Mouse (Mus musculus) midbrain, embryonic 16.5 days (tissue): ENCODE measurements around the gene Hps5. TPM values are rescaled to one million over a fixed set of nuclear protein-coding genes. Genes with fewer than 3 reads are reported as not detected.

Source experiments
- ATAC-seq: fragments of 200-750 bp; cut with Nextera tagmentation; 2 replicates; pipeline ENCODE4 v1.8.0; 2017; ENCODE audit warnings: moderate TSS enrichment
- H3K27ac ChIP-seq: fragments of 300-500 bp; sonication (generic); 2 replicates; pipeline ENCODE4 v1.5.1; 2014; ENCODE audit warnings: mild to moderate bottlenecking, low read length, mixed read lengths
- H3K27me3 ChIP-seq: fragments of 300-500 bp; sonication (generic); 2 replicates; pipeline ENCODE4 v1.6.1; 2014; ENCODE audit warnings: low read depth, low read length, mixed read lengths; ENCODE audit not compliant: control insufficient read depth, insufficient read depth
- H3K36me3 ChIP-seq: fragments of 300-500 bp; sonication (generic); 2 replicates; pipeline ENCODE4 v1.6.1; 2014; ENCODE audit warnings: mild to moderate bottlenecking, low read length, moderate library complexity, mixed read lengths; ENCODE audit not compliant: control insufficient read depth, insufficient read depth
- H3K4me1 ChIP-seq: fragments of 300-500 bp; sonication (generic); 2 replicates; pipeline ENCODE4 v1.6.1; 2014; ENCODE audit warnings: mild to moderate bottlenecking, low read length, mixed read lengths; ENCODE audit not compliant: control insufficient read depth, insufficient read depth
- H3K4me2 ChIP-seq: fragments of 300-500 bp; sonication (generic); 2 replicates; pipeline ENCODE4 v1.6.1; 2014; ENCODE audit warnings: mild to moderate bottlenecking, low read length, mixed read lengths
- H3K4me3 ChIP-seq: fragments of 300-500 bp; sonication (generic); 2 replicates; pipeline ENCODE4 v1.5.1; 2014; ENCODE audit warnings: low read depth, mild to moderate bottlenecking, low read length, moderate library complexity, mixed read lengths
- H3K9ac ChIP-seq: fragments of 300-500 bp; sonication (generic); 2 replicates; pipeline ENCODE4 v1.6.1; 2014; ENCODE audit warnings: low read depth, low read length, mixed read lengths
- H3K9me3 ChIP-seq: fragments of 300-500 bp; sonication (generic); replicated peaks from 2 replicates; pipeline ENCODE4 v1.6.1; 2014; ENCODE audit warnings: mild to moderate bottlenecking, low read length, mixed read lengths; ENCODE audit not compliant: control insufficient read depth, poor library complexity, severe bottlenecking
- WGBS: fragments of 180-500 bp; shearing (Covaris S2); extraction: QIAGEN DNeasy Blood & Tissue Kit; methylation state at CpG from one replicate; pipeline ENCODE4 v1.1.7; 2014; 5-methylcytosine and 5-hydroxymethylcytosine counted together
- polyA plus RNA-seq: library from polyadenylated mRNA; unstranded; fragments of >200 nt; fragmentation: Nextera tagmentation; extraction: Ambion mirVana; gene quantifications from 2 replicates; pipeline ENCODE4 v1.2.1, GENCODE M21; 2015

Gene Hps5
- polyA plus RNA-seq, 1 experiment from 2014 or later, result 11.1 TPM

- H3K4me3 ChIP-seq, result no peak overlapping the region
- H3K27ac ChIP-seq, result no peak overlapping the region
- no peak for ATAC-seq
- H3K27me3 ChIP-seq, result no peaks in the 10 kb centered on the region
- no peak overlapping the region for H3K9ac ChIP-seq
- H3K4me2 ChIP-seq, result no peak overlapping the region
- 82% methylated on average over 1 of the region's 1 CpGs for WGBS
- H3K4me1 ChIP-seq, result no peaks in the 10 kb centered on the region
- no peaks in the 10 kb centered on the region for H3K9me3 ChIP-seq
- no peaks in the 10 kb centered on the region for H3K36me3 ChIP-seq
Measured at GRCm38 (mm10) chr7:46727584-46727983, 68.3 kb downstream of the Hps5 start.

GRCm38 (mm10) chr7:46724396-46724795 is 71.5 kb downstream of the Hps5 start:
- Histone ChIP-seq H3K9me3 (no peaks in the 10 kb centered on the region), H3K27ac (no peak overlapping the region), H3K4me3 (no peak overlapping the region), H3K36me3 (no peaks in the 10 kb centered on the region), H3K9ac (no peak overlapping the region), H3K4me2 (no peak overlapping the region), H3K4me1 (no peaks in the 10 kb centered on the region), H3K27me3 (no peaks in the 10 kb centered on the region; the same call in 1 of the 2 replicates)
- 78% methylated on average over 5 of the region's 5 CpGs for WGBS
- no peak for ATAC-seq

- no peaks in the 10 kb centered on the region for H3K36me3 ChIP-seq
- 92% methylated on average over 3 of the region's 3 CpGs for WGBS
- no peak overlapping the region for H3K4me2 ChIP-seq
- no peaks in the 10 kb centered on the region for H3K4me1 ChIP-seq
- no peak for ATAC-seq
- no peaks in the 10 kb centered on the region; the same call in 1 of the 2 replicates for H3K27me3 ChIP-seq
- no peak overlapping the region for H3K4me3 ChIP-seq
- H3K27ac ChIP-seq, result no peak overlapping the region
- H3K9me3 ChIP-seq, result no peaks in the 10 kb centered on the region
- no peak overlapping the region for H3K9ac ChIP-seq
Measured at GRCm38 (mm10) chr7:46723849-46724248, 72.0 kb downstream of the Hps5 start.

GRCm38 (mm10) chr7:46723354-46723753 is 72.5 kb downstream of the Hps5 start:
- ATAC-seq, result no peak
- Histone ChIP-seq H3K27me3 (no peaks in the 10 kb centered on the region; the same call in 1 of the 2 replicates), H3K4me1 (no peaks in the 10 kb centered on the region), H3K36me3 (no peaks in the 10 kb centered on the region), H3K4me3 (no peak overlapping the region), H3K9ac (no peak overlapping the region), H3K27ac (no peak overlapping the region), H3K4me2 (no peak overlapping the region), H3K9me3 (no peaks in the 10 kb centered on the region)
- 89% methylated on average over 6 of the region's 6 CpGs for WGBS

- H3K36me3 ChIP-seq, result no peaks in the 10 kb centered on the region
- H3K9me3 ChIP-seq, result no peaks in the 10 kb centered on the region
- 76% methylated on average over 9 of the region's 9 CpGs for WGBS
- no peak for ATAC-seq
- H3K27me3 ChIP-seq, result no peaks in the 10 kb centered on the region; the same call in 1 of the 2 replicates
- no peak overlapping the region for H3K27ac ChIP-seq
- no peak overlapping the region for H3K4me2 ChIP-seq
- H3K4me1 ChIP-seq, result no peaks in the 10 kb centered on the region
- no peak overlapping the region for H3K4me3 ChIP-seq
- no peak overlapping the region for H3K9ac ChIP-seq
Measured at GRCm38 (mm10) chr7:46720460-46720859, 75.4 kb downstream of the Hps5 start.

GRCm38 (mm10) chr7:46719526-46719925 is 76.3 kb downstream of the Hps5 start:
- no peak for ATAC-seq

GRCm38 (mm10) chr7:46718591-46719270 is 77.1 kb downstream of the Hps5 start:
- no peak overlapping the region for H3K4me3 ChIP-seq
- no peaks in the 10 kb centered on the region for H3K9me3 ChIP-seq
- H3K27ac ChIP-seq, result no peak overlapping the region
- no peaks in the 10 kb centered on the region for H3K4me1 ChIP-seq
- no peak for ATAC-seq
- H3K27me3 ChIP-seq, result no peaks in the 10 kb centered on the region; the same call in 1 of the 2 replicates
- no peak overlapping the region for H3K4me2 ChIP-seq
- H3K36me3 ChIP-seq, result no peaks in the 10 kb centered on the region
- no peak overlapping the region for H3K9ac ChIP-seq
- 84% methylated on average over 7 of the region's 7 CpGs for WGBS

More at GRCm38 (mm10) chr7:46719526-46719925, 76.3 kb downstream of the Hps5 start:
- WGBS, result 85% methylated on average over 7 of the region's 7 CpGs
- Histone ChIP-seq H3K9me3 (no peaks in the 10 kb centered on the region), H3K27ac (no peak overlapping the region), H3K36me3 (no peaks in the 10 kb centered on the region), H3K4me1 (no peaks in the 10 kb centered on the region), H3K27me3 (no peaks in the 10 kb centered on the region; the same call in 1 of the 2 replicates), H3K4me3 (no peak overlapping the region), H3K9ac (no peak overlapping the region), H3K4me2 (no peak overlapping the region)

- no peak overlapping the region for H3K4me3 ChIP-seq
- WGBS, result 66% methylated on average over 5 of the region's 5 CpGs
- no peaks in the 10 kb centered on the region for H3K4me1 ChIP-seq
- no peaks in the 10 kb centered on the region for H3K36me3 ChIP-seq
- no peaks in the 10 kb centered on the region for H3K9me3 ChIP-seq
- H3K4me2 ChIP-seq, result no peak overlapping the region
- no peak overlapping the region for H3K27ac ChIP-seq
- H3K27me3 ChIP-seq, result no peaks in the 10 kb centered on the region; the same call in 1 of the 2 replicates
- no peak for ATAC-seq
- no peak overlapping the region for H3K9ac ChIP-seq
Measured at GRCm38 (mm10) chr7:46716897-46717296, 79.0 kb downstream of the Hps5 start.

- no peak for ATAC-seq
- Histone ChIP-seq H3K9ac (no peak within 1 kb of the TSS), H3K4me2 (no peak within 1 kb of the TSS), H3K36me3 (no peaks in the 10 kb centered on the region), H3K27me3 (no peaks in the 10 kb centered on the region; the same call in 1 of the 2 replicates), H3K27ac (no peak within 1 kb of the TSS), H3K9me3 (no peaks in the 10 kb centered on the region), H3K4me1 (no peaks in the 10 kb centered on the region), H3K4me3 (no peak within 1 kb of the TSS)
- WGBS, result 96% methylated on average over 5 of the region's 5 CpGs
Measured at GRCm38 (mm10) chr7:46715600-46715999, 80.3 kb downstream of the Hps5 start, which contains the start of gene Saa3. Gene Saa3, minus strand, starts transcription at chr7:46715700.
